Mouse (Mus musculus): ENCODE data around the gene Igflr1.
A peak's percentile ranks its signal among the peaks of the same experiment; 100 is the strongest.

The Igflr1 gene

DNA sequence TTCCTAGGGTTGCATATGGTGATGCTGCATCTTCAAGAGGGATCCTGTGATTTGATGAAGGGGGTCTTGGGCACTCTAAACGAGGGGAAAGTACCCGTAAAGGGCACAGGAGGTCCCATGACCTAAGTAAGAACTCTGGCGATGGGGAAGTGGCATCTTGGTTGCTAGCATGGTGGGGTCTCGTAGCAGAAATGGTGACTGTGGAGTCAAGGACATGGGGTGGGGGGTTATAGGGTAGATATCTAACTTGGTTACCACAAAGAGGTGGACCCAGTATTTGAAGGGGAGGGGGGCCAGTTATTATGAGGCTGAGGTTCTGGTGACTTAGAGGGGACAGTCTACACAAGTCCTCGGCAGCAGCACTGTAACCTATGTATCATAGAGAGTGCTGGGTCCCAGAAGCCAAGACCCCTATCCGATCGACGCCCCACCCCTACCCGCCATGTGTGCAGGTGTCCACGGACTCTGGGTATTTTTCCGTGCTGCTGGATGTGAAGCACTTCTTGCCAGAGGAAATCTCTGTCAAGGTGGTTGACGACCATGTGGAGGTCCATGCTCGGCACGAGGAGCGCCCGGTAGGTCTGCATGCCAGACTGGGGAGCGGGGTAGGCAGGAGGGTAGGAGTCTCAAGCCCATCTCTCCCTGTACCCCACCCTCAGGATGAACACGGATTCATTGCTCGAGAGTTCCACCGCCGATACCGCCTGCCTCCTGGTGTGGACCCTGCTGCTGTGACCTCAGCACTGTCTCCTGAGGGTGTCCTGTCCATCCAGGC lies 11.2 kb upstream of the Igflr1 start:
- DNase-seq (ENCODE audit: low read depth, low spot score) = no peak

DNA sequence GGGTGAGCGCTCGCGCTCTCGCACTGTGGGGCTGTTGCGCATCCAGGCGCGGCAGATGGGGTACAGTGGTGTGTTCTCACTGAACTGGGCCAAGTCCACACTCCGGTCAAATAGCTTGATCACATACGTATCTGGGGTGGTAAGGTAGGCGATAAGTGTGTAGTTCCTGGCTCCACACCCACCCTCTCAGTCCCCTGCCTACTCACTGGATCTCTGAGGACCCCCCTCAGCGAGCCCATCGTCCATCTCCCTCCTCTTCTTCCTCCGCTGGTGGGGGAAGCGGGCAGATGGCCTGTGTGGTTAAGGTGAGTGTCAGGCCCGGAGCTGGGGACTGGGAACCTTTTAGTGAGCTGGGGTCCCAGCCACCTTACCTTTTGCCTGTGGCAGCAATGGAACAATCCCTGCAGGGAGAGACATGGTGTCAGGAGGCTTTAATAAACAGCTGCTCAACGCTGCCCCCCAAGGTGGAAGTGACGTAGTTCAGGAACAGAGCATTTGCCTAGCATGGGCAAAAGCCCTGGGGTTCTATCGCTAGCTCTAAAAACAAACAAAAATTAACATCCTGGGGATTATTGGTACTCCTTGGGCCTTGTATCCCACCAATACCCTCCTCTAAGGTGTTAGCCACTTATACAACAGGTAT lies 8.2 kb upstream of the Igflr1 start:
- DNase-seq (ENCODE audit: low read depth, low spot score) = no peak

DNA sequence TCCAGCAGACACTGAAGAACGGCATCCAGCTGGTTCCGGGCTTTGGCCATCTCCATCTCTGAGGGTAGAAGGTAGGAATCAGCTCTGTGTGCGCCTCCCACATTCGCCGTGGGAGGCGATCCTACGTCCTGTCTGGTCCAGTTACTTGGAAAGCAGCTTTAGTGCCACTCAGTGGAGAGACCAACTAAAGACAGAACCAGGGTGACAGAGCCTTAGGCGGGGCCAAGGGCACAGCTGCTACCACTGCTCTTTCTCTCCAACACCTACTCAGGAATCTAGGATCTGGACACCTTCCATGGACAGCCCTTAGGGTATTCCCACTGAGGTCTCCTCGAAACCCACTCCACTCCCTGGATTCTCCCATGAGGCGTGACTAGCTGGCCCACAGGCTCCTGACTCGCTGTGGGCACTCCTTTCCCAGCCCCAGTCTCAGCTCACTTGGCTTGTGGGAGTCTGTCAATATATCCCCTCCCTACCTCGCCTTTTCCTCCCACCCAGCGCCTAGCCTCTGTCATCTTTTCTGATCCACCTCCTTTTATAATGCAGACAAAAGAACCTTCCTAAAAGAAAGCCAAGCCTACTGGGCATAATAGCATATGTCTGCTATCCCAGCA lies 7.2 kb upstream of the Igflr1 start:
- DNase-seq (ENCODE audit: low read depth, low spot score) = no peak

DNA sequence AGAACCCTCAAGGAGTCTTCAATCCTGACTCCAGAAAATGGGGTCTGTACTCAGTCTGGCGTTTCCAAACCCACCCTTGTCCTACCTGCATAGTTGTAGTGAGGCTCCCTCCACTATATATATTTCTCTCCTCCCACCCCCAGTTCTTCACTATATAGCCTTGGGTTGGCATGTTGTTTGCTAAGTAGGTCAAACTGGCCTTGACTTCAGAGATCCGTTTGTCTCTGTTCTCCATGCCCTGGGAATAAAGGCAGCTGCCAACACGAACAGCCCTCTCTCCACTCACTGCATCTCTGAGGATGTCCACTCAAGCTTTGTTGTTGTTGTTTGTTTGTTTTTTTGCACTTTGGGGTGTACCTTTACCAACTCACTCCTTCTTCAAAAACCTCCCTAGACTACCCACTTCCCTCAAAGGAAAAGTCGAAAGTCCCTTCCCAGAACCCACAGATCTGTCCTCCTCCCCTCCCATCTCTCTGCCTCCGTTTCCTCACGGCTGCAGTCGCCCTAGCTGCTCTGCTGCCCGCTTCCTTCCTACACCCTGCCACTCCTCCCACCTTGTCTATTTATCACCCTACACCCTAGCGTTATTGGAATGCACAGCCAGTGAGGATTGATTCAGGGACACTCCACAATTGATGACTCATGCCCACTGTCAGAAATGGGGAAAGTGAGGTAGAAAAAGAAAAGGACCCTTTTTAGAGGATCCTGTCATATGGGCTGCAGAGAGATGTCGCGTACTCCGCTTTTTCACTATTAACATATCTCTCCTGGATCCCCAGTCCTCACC lies 6.4 kb upstream of the Igflr1 start:
- DNase-seq (ENCODE audit: low read depth, low spot score) = no peak

DNA sequence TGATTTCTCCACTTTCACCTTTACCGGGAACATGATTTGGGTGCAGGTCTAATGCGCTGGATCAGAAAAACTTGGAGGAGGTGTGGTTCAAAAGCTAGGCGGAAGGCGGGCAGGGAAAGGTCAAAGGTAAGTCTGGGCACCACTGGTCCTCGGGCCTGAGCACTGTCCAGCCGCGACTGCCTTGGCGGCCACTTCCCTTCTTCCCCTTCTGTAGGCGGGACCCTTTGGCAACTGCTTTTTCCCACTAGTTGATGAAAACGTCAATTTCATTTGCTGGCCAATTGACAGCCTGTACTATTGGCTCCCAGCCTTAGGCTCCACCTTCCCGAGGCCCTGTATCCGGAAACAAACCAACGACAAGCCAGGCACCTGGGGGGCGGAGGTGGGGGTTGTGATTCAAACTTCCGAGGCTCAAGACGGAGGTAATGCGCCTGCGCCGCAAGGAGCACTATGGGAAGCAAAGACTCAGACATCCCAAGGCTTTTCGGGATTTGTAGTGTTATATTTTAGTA lies 5.7 kb upstream of the Igflr1 start, which contains the start of gene Lin37:
TSS of gene Lin37 (minus strand) at position 396 of the 512 bp plus-strand sequence.
- peak; percentile 97 for DNase-seq (ENCODE audit: low read depth, low spot score)

DNA sequence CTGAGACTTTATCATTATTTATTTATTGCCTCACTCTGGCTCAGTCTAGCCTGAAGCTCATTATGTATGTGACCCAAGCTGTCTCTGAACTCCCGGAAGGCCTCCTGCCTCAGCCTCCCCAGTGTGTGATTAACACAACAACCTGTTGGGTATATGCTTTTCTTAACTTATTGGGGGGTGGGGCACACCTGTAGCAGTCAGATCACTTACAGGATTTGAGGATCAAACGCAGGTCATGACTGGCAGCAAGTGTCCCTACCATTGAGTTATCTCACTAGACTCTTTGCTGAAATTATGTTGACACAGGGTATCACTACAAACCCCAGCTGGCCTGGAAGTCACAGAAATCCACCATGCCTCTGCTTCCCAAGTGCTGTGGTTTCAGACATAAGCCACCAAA lies 4.9 kb upstream of the Igflr1 start:
- no peak for DNase-seq (ENCODE audit: low read depth, low spot score)

DNA sequence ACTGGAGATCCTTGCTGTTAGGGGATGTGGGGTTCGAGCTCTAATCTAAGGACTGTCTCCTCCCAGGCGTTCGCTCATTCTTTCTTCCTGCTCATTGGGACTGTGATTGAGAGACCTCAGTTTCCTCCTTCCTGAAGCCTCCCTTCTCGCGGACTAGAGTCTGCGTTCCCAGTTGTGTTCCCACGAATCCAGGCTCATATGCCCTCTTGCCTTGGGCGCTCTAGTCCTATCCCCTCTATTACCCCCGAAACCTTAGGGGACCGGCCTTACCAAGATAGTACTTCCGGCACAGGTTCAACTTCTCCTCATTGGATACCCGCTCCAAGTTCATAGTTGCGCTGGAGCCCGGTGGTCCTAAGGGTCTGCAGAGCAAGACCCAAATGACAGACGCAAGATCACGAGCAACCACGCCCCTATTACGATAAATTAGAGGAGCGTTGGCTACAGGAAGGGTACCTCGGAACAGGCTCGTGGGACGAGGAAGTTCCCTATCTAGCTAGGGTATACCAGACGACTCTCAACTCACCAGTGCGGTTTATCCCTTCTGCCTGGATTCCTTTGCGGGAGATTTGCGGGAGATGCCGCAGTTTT lies 2.6 kb upstream of the Igflr1 start:
- no peak for DNase-seq (ENCODE audit: low read depth, low spot score)

DNA sequence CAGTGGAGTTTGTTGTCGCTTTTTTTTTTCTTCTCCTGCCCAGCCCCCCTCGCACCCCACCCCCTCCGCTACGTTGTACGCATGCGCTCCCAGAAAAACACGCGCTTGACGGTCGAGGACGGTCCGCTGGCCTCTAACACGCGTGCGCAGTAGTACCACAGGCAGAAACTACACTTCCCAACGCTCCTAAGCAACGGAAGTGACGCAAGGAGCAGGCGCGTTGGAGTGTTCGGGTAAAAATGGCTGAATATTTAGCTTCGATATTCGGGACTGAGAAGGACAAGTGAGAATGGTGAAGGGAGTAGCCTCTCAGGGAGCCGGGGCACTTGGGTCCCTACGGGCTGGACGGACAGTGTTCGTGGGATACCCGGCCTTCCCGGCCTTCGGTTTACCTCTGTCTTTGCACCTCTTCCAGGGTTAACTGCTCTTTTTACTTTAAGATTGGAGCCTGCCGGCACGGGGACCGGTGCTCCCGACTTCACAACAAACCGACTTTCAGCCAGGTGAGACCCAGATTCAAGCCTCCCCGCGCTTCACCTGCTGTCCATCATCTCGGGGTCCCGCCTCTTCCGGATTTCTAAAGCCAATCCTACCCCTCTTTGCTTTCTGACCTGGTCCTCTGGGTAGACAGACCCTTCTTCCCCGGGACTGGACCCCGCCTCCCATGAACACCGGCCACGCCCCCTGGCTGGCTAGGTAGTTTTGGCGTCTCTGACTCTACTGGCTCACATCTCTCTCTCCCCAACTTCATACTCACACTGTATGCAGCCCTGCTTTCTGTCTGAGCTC lies 1.9 kb upstream of the Igflr1 start, which contains the start of the genes U2af1l4, Gm49396 and Psenen:
TSS of gene U2af1l4 (plus strand) at position 185 of the 789 bp plus-strand sequence.
TSS of gene Gm49396 (plus strand) at position 228 of the 789 bp plus-strand sequence.
TSS of gene Psenen (minus strand) at position 511 of the 789 bp plus-strand sequence.
- DNase-seq (ENCODE audit: low read depth, low spot score) = peak; percentile 99

DNA sequence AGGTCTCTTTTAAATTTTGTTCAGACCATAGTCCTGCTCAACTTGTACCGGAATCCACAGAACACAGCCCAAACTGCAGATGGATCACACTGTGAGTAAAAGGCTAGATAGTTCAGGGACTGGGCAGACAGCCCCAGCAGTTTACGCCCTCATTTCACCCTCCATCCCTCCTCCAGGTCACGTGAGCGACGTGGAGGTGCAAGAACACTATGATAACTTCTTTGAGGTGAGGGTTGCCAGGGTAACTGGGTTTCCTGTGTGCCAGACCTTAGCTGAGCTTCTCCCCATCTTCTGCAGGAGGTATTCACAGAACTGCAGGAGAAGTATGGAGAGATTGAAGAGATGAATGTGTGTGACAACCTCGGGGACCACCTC lies 1.3 kb upstream of the Igflr1 start:
- DNase-seq (ENCODE audit: low read depth, low spot score) = no peak

DNA sequence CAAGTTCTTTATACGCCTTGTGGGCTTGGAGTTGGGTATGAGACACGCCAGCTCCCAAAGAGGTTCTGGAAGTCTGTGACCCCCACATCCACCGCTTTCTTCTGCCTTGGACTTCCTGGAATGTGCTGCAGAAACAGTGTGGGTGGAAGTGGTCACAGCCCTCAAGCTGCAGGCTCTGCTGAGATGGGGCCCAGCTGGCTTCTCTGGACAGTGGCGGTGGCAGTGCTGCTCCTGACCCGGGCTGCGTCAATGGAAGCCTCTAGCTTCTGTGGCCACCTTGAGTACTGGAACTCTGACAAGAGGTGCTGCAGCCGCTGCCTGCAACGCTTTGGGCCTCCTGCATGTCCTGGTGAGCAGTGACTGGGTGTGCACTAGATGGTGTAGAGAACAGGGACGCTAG lies 806 bp downstream of the Igflr1 start:
- DNase-seq (ENCODE audit: low read depth, low spot score) = no peak

DNA sequence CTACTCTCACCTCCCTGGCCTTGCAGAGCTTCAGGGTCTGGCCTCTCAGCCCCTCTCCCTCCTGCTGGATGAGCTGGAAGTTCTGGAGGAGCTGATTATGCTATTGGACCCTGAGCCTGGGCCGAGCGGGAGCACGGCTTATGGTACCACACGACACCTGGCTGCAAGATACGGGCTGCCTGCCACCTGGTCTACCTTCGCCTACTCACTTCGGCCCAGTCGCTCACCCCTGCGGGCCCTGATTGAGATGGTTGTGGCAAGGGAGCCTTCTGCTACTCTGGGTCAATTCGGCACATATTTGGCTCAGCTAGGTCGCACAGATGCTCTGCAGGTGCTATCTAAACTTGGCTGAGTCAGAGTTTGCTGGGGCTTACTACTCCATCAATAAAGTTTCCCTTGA lies 2.3 kb downstream of the Igflr1 start:
- no peak for DNase-seq (ENCODE audit: low read depth, low spot score)

DNA sequence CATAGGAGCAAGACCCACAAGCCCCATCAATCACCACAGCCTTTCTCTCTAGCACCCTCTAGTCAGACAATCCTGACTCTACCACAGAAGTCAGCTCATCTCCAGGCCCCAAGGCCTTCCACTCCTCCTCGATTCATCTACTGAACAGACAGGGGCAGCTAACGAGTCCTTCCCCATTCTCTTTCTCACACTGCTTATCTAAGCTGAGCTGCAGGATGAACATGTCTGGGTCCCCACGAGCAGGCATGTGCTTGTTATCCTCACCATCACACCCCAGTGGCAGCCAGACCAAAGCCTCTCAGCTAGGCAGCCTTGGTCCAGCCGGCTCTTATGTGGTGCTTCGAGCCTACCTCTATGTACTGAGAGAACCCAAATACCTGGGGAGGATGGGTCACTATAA lies 7.2 kb downstream of the Igflr1 start:
- DNase-seq (ENCODE audit: low read depth, low spot score) = no peak

DNA sequence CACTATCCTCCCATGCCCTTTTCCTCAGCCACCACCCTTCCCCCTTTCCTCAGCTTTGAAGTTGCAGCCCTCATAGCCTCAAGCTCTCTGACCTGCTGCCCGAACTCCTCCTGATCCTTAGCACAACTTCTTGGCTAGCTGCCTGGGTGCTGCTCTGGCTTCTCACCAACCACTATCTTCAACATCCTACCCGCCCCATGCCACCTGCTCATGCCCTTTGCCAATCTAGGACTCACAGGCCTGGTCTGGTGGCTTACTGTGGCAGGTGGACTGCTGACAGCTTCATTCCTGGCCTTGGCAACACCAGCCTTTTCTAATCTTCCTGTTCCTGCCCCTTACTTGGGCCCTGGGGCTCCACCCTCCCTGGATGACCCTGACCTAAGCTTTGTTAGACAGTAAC lies 7.7 kb downstream of the Igflr1 start:
- no peak for DNase-seq (ENCODE audit: low read depth, low spot score)

DNA sequence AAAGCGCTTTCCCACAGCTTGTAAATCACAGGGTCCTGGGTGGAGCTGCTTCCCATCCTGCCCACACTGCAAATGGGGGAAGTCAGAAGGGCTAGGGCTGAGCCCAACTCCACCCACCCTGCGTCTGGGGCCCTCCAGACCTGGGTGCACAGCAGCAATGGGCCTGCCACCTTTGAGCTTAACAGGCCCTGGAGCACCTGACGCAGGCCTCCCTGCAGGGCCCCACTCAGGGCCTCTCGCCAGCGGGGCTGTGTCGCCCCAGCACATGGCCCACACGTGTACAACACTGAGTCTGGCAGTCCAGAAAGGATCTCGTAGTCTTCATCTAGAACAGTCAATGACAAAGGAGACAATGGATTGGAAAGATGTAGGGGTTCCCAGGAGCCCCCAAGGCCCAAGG lies 14.7 kb downstream of the Igflr1 start:
- no peak for DNase-seq (ENCODE audit: low read depth, low spot score)

DNA sequence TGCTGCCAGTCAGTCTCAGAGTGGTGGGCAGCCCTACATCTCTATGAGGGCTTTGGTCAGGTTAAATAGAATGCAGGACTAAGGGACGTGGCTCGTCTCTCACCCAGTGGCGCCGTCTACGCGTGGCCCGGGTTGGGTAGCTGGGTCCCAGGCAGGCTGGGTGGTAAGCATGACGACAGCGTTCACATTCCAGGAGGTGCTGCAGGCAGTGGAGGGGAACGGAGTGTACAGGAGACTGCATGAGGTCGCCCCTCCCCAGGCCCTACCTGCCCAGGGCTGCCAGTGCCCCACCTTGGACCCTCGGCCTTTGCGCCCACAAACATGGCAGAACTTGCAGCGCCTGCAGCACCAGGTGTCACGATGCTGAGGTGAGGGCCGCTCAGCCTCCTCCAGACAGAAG lies 16.3 kb downstream of the Igflr1 start:
- no peak for DNase-seq (ENCODE audit: low read depth, low spot score)

DNA sequence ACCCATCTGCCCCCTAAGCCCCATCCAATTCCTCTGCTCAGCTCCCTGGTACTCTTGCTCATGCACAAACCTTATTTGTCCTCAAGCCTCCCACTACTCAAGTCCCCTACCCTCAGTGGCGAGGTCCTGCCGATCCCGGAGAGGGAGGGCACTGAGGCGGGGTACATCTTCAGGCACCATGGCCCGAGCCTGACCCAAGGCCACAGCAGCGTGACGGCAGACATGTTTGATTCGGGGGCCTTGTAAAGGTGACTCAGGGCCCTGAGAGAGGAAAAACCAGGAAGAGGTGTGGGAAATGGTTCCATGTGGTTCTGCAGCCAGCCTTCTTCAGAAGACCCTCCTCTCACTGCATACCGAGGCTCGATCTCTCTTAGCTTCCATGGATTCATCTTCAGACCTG lies 19.1 kb downstream of the Igflr1 start:
- DNase-seq (ENCODE audit: low read depth, low spot score) = no peak

DNA sequence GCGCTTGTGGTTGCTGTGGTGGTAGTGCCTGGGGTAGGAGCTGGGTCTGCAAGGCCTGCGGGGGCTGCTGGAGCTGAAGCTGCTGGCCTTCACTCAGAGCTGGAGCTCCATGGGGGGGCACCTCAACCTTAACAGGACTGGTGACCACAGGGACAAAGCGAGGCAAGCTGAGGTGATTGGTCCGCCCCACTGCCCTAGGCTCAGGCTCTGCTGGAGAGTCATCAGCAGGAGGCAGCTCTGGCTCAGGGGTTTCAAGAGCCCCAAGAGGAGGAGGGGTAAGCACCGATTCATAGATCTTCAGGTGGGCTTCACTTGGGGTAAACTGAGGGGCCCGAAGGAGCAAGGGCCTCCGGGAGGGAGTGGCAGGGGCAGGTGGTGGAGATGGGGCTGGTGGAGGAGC lies 19.9 kb downstream of the Igflr1 start:
- DNase-seq (ENCODE audit: low read depth, low spot score) = no peak

DNA sequence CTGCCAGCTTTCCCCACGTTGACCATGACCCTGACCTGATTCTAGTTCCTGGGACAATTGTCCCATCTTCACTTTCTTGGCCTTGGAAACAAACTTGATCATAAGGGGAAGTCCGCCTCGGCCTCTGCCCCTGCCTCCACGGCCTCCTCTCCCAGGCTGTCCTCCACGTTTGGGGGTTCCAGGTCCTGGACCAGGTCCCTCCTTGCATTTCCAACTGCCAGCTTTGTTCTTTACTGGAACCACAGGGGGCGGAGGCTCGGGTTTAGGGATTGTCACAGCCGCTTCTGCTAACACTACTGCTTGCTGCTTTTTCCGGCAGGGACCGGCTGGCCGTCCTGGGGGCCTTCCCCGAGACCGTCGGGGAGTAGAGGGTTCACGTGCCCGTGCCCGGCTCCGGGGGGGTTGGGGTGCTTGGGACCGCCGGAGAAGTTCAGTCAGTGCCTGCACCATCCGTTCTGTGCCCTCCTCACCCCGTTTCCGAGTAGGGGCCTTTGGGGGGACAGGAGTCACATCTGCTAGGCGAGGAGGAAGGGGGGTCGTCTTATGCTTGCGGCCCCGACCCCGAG lies 21.3 kb downstream of the Igflr1 start:
- DNase-seq (ENCODE audit: low read depth, low spot score) = no peak

DNA sequence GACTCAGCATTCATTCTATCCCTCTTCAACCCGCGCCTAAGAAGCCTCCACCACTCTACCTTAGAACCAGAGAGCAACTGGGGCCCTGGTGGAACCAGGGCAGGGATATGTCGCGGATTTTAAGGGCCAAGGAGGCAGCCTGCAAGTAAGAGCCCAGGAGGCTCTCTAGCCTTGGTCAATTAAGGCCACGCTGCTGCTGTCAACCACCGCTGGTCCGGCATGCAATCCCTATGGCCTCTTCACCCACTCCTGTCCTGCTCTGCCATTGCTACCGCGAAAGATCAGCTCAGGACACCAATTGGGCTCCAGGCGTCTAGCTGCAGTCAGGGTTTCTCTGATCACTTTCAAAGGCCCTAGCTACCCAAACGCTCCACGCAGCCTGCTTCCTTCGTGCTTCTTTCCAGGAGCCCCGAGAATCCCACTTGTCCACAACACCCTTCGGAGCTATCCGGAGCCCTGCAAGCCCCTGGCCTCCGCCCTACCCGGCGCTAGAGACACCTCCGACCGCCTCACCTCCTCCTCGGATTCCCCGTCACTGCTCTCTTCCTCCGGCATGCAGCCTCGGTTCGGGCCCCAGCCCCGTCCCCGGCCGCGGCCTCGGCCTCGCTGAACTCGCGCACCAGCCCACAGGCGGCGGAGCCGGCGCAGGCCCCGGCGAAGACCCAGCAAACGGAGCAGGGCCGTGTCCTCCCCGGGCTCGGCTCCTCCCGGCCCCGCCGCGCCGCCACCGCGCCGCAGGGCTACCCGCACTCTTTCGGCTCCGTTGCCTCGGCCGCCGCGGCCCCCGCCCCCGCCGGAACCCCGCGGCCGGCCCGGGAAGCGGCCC lies 22.8 kb downstream of the Igflr1 start:
- DNase-seq (ENCODE audit: low read depth, low spot score) = no peak
